Mouse (Mus musculus): ENCODE measurements at regions not wholly inside any gene's neighbourhood (a gene's known extent, or its start where the extent isn't known, plus 50 kb on each side); places are given as distances from the start of the nearest gene placed in this dataset.
"Not testable (repeated sequence)": the region's sequence is repeated elsewhere in the genome, so short reads cannot be mapped to it uniquely, and the experiment has no call there.

DNA sequence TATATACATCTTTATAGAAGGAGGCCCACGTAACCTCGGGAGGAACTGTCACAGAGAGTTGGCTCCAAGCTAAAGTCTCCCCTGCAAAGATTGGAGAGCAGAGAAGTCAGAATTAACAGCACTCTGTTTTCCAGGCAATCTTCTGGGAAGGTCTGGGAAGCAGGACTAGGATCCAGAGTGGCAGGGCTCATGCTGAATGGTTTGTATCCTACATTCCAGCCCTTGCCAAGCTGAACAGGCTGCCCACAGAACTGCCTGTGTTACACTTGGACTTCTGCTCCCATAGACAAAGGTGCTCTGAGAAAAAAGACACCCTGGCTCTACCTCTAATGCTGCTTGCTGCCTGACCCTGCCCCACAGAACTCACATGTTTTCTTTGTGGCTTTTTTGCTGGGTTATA, 163.2 kb upstream of the Zfp637 start:
- no peak for DNase-seq (ENCODE audit: low spot score)

GRCm38 (mm10) chr6:117678276-117678675, 162.7 kb upstream of the Zfp637 start:
- DNase-seq (ENCODE audit: low spot score), result no peak

DNA sequence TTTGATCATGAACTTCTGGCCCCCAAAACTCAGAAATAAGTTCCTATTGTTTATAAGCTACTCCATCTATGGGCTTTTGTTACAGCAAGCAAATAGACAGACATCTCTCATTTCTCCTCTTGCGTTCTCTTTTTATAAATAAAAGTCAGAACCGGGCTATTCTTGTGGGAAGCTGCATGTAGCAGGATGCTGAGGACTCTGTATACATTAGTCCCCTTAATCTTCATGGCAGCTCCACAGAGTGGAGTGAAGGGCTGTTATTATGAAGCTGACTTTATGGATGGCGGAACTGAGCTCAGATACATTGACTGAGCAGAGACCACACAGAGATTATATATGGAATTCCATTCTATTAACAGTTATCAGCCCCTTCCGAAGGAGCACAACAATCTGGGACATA, 162.1 kb upstream of the Zfp637 start:
- no peak for DNase-seq (ENCODE audit: low spot score)

- DNase-seq (ENCODE audit: low spot score), result no peak
These were observed 154.8 kb upstream of the Zfp637 start for GRCm38 (mm10) chr6:117686212-117686611.

DNA sequence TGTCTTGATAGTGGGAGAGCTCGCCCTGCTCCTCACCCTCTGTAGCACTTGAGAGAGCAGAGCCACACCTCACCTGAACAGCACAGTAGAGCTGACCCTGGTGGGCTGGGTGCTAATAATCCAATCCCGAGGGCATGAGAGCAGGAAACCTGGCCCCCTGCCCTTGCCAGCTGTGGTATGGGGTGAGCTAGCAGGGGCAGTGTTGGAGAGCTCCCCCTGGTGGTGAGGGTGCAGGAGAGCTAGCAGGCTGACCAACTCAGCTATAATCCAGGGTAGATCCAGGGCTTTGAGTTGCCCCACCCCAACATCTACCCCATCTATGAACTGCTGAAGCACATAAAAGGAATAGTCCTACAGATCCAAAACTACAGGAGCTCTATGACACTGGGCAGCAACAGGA, 153.9 kb upstream of the Zfp637 start:
- DNase-seq (ENCODE audit: low spot score), result no peak

- DNase-seq (ENCODE audit: low spot score), result no peak
These were observed 152.3 kb upstream of the Zfp637 start for GRCm38 (mm10) chr6:117688664-117689178.

GRCm38 (mm10) chr6:117700286-117700685, 140.7 kb upstream of the Zfp637 start:
- DNase-seq (ENCODE audit: low spot score), result no peak

DNA sequence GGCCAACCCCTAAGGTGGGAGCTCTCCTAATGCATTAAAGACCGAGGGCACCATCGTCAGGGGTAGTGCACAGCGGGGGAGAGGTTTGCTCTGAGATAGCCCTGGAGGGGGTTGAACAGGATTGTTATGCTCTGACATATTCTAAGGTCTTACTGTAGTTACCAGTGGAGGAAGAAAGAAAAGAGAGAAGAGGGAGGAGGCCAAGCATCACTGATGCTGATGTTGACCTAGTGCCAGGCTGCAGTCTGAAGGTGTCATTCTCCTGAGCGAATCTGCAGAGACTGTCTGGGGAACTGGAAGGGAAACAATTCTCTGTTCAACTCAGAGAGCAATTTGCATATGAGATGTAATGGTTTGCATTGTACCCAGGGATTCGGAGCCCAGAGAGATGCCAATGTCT, 139.4 kb upstream of the Zfp637 start:
- DNase-seq (ENCODE audit: low spot score), result no peak

GRCm38 (mm10) chr6:117706006-117706405, 135.0 kb upstream of the Zfp637 start:
- no peak for DNase-seq (ENCODE audit: low spot score)

DNA sequence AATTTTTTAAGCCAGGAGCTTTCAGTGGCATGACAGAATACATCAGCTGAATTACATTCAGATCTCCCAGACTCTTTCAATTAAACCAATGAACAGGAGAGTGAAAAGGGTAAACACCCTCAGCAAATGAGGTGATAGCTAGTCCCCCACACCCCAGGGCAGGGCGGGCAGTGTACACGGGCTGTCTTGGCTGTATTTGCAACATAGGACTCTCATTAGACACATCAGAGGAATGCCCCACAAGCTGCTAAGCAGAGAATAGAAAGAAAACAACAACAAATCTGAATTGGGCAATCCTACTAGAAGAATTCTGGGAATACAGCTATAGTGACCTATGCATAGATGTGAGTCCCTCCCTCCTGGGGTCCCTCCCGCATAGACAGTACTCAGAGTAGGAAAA, 131.8 kb upstream of the Zfp637 start:
- no peak for DNase-seq (ENCODE audit: low spot score)

DNA sequence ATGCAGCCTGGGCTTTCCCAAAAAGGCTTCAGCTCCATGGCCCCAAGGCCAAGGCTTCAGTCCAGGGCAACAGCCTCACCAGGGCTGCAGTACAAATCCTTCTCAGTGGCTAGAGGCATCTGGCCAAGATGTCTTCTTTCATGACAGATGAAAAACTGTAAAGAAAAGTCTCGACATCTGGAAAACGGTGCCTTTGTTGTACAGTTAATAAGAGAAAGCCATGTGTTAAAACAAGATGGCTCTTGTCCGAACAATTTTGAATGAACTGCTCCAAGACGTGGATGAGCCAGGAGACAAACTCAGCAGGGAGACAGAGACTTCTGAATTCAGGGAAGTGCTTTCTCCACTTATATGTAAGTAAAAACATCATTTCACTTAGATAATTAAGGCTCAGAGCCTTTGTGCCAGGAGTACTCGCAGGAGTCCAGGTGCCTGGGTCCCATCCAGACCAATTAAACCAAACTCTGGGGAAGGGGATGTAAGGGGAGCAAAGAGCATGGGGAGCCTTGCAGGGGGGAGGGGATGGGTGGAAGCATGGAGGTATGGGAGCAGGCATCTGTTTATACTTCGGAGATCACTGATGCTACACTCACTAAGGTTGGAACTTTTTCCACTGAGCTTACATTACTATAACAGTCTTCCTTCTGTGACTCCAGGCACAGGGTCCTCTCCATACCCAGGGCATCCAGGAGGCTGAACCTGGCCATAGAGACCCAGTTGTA, 125.8 kb upstream of the Zfp637 start:
- no peak for DNase-seq (ENCODE audit: low spot score)

- DNase-seq (ENCODE audit: low spot score), result not testable (repeated sequence)
These were observed 124.6 kb upstream of the Zfp637 start for GRCm38 (mm10) chr6:117716422-117716821.

- not testable (repeated sequence) for DNase-seq (ENCODE audit: low spot score)
These were observed 88.6 kb upstream of the Zfp637 start for GRCm38 (mm10) chr6:117752338-117752737.

DNA sequence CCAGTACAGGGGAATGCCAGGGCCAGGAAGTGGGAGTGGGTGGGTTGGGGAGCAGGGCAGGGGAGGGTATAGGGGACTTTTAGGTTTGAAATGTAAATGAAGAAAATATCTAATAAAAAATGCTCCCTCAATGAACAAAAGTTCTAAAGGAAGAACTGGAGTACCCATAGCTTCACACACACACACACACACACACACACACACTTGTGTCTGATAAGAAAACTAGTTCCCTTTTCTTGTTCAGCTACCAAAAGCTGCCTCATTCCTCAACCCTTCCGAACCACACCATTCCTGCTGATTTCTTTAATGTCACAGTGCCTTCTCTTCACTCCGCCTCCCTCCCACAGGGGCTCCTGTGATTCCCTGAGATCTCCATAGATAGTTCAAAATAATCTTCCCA, 85.3 kb upstream of the Zfp637 start:
- DNase-seq (ENCODE audit: low spot score), result not testable (repeated sequence)

DNA sequence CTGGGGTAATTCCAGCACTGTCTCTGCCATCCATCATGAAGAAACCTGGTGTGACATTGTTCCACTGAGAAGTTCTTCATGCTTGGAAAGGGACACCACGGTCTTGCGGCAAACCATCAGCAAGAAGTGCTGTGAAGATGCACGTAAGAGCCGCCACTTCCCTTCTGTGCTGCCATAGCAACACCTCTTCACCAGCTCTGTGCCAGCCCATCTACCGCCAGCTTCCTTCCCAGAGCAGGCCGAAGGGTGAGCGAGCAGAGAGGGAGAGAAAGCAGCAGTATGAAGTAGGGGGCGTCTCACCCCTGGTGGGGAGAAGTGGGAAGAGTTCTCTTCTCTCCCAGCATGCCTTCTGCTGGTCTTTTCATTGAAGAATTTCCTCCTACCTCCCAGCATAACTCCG, 84.8 kb upstream of the Zfp637 start:
- DNase-seq (ENCODE audit: low spot score), result no peak

- peak; percentile 75 for DNase-seq (ENCODE audit: low spot score)
These were observed 82.5 kb upstream of the Zfp637 start for GRCm38 (mm10) chr6:117758516-117758915.

DNA sequence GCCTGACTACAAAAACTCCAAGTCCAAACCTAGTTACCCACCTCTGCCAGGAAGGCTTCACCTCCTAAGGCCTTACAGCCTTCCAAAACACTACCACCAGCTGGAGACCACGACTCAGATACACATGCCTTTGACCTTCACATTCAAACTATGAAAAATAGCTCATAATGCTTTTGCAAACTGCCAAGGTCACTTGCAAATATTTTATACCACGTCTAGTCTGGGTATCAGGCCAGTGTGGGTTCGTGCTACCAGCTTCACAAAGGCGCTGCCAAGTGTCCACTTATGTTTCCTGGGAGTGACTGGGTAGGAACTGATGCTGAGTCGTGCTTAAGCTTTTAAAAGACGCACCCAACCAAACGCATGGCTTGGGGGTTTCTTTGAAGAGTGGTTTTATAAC, 69.5 kb upstream of the Zfp637 start:
- no peak for DNase-seq (ENCODE audit: low spot score)

- DNase-seq (ENCODE audit: low spot score), result no peak
These were observed 68.6 kb upstream of the Zfp637 start for GRCm38 (mm10) chr6:117772396-117772795.

DNA sequence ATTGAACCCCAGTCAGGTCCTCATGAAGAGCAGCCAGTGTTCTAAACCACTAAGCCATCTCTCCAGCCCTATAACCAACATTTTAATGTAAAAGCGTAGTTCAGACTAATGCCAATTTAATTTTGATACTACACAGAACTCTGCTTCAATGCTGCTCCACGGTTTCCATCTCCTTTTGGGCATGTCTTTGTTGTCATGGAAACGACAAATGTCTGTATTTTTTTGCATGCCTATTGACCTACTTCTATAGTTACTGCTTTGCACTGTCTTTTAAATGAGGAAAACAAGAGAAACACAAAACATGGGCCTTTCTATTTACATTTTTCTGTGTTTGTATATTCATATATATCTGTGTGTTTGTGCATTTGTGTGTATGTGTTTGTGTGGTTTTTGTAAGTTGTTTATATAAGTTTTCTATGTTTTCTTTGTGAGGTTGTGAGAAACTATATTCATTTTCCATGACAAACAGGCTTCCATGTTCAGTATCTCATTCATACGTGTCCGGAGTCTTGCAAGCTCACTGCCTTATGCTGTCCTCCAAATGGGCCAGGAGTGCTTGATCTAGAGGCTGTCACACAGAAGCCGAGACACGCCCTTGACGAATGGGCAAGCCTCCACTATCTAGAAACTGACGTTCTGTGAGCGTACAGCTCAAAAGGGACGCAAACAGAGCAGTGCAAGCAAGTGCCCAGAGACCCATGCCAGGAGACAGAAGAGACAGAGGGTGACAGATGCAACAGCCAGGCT, 65.5 kb upstream of the Zfp637 start:
- DNase-seq (ENCODE audit: low spot score), result no peak

GRCm38 (mm10) chr6:117778027-117778426, 63.0 kb upstream of the Zfp637 start:
- no peak for DNase-seq (ENCODE audit: low spot score)

DNA sequence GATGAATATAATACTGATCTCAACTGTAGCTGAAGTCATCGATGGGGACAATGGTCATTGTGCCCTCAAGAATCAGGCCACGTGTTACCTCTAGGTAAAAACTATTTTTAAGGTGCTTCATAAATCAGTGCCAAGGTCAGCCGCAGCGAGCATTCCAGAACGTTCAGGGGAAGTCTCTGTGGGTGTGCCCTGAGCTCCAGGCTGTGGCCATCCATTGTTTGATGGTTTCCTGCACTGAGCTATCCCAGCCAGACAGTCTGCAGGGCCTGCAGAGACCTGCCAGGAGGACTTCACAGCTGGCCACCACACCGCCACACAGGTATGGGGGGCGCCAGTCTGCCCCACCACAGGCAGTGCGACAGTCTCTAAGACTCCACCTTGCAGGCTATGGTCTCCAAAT, 62.5 kb upstream of the Zfp637 start:
- DNase-seq (ENCODE audit: low spot score), result no peak

- DNase-seq (ENCODE audit: low spot score), result no peak
These were observed 62.0 kb upstream of the Zfp637 start for GRCm38 (mm10) chr6:117779020-117779419.

Measured in retina, embryonic 14.5 days (tissue).